Mouse (Mus musculus) adrenal gland, postnatal 10 days (tissue): ENCODE measurements around the gene Hnrnpab. TPM values are rescaled to one million over a fixed set of nuclear protein-coding genes. Genes with fewer than 3 reads are reported as not detected.

Source experiments
- DNase-seq: peaks from one replicate; pipeline ENCODE4 v3.0.0; 2021; ENCODE audit warnings: mixed read lengths
- total RNA-seq, 2 experiments: library from RNA; stranded (reverse); gene quantifications; 2 replicates each; pipeline ENCODE4 v1.2.3; 2021

The Hnrnpab gene
- total RNA-seq, 2 experiments from 2014 or later = 278 to 298 TPM

GRCm38 (mm10) chr11:51568801-51569200 is 37.8 kb downstream of the Hnrnpab start:
- DNase-seq = no peak

GRCm38 (mm10) chr11:51565951-51566350 is 40.7 kb downstream of the Hnrnpab start:
- DNase-seq = no peak

GRCm38 (mm10) chr11:51565062-51565461 is 41.6 kb downstream of the Hnrnpab start:
- no peak for DNase-seq

- no peak for DNase-seq
These were observed 43.4 kb downstream of the Hnrnpab start for GRCm38 (mm10) chr11:51563276-51563675.

DNA sequence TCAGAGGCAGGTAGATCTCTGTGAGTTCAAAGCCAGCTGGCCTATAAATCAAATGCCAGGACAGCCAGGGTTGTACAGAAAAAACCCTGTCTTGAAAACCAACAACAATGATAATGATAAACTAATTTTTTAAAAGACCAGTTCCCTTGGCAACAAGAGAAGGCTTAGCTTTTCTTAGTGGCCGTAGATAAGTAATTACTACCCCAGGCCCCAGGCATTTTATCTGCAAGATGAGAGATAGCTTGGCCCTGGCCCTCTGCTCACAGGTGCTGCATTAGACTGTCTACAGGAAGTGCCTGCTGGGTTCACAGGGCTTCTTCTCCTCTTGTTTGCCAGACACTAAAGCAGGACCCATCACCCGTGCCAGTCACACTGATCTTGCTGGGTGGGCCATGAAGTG is 51.6 kb downstream of the Hnrnpab start:
- no peak for DNase-seq

- no peak for DNase-seq
These were observed 52.1 kb downstream of the Hnrnpab start for GRCm38 (mm10) chr11:51554590-51554989.

GRCm38 (mm10) chr11:51552091-51552490 is 54.6 kb downstream of the Hnrnpab start:
- no peak for DNase-seq

GRCm38 (mm10) chr11:51551253-51551652 is 55.4 kb downstream of the Hnrnpab start:
- DNase-seq = no peak

Other genes starting within 250 kb of the Hnrnpab start
- 10 to 100 TPM; 22.9 to 31.1 TPM for gene Phykpl, start 22.1 kb downstream of the Hnrnpab start, total RNA-seq
- 10 to 100 TPM; 64.2 to 67.9 TPM for gene Nhp2, start 12.9 kb upstream of the Hnrnpab start, total RNA-seq
- gene Rmnd5b, start 29.0 kb upstream of the Hnrnpab start, total RNA-seq = 10 to 100 TPM; 33.2 to 34.6 TPM
- 10 to 100 TPM; 16.2 to 26.3 TPM for gene N4bp3, start 44.0 kb upstream of the Hnrnpab start, total RNA-seq
- gene D930048N14Rik, start 44.1 kb upstream of the Hnrnpab start, total RNA-seq = 1 to 10 TPM; 1.1 to 3.5 TPM
- gene 0610009B22Rik, start 82.0 kb upstream of the Hnrnpab start, total RNA-seq = 10 to 100 TPM; 46.9 to 48.8 TPM
- 10 to 100 TPM; 29.2 to 31.6 TPM for gene Sec24a, start 156.8 kb upstream of the Hnrnpab start, total RNA-seq
- 100 to 1,000 TPM in 1 of 2 experiments, 10 to 100 TPM in 1; 89.4 to 100 TPM for gene Sar1b, start 156.8 kb upstream of the Hnrnpab start, total RNA-seq